Mouse (Mus musculus) small intestine, adult 2 months (tissue): ENCODE results near the gene Ankrd2.

Experiments
- CTCF ChIP-seq: fragments of 200-500 bp; IDR thresholded peaks from 2 replicates; pipeline ENCODE4 v1.5.1; 2012; ENCODE audit warnings: low read depth, mild to moderate bottlenecking, control low read depth, inconsistent platforms, low read length, moderate library complexity, mixed read lengths; ENCODE audit not compliant: insufficient replicate concordance, insufficient read length; ENCODE audit errors: extremely low read depth
- POLR2A ChIP-seq: fragments of 200-500 bp; IDR thresholded peaks from 2 replicates; pipeline ENCODE4 v1.6.1; 2012; ENCODE audit warnings: low read depth, mild to moderate bottlenecking, control low read depth, inconsistent platforms, low read length, moderate library complexity

DNA sequence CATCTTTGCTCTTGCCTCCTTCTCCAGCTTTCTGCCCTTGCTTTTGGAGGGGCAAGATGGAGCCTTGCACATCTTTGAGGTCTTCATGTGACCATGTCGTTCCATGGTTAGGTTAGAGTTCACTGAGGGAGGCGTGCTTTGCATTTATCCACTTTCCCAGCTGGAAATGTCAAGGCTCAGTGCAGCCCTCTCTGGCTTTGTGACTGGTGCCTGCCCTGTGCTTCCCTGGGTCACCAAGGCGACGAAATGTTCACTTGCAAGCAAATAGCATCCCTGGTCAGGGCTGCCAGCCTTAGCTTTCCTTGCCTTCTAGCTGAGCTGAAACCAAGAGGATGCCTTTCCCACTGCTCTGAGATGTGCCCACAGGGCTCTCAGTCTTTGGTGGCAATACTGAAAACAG, 25.4 kb upstream of the Ankrd2 start:
- TF ChIP-seq CTCF (no peak), POLR2A (no peak)
